8 mouse cellular contexts compared by ENCODE assay signal in genomic region chr10:81363436-81364346, GRCm38 (mm10). TPM values are rescaled to one million over a fixed set of nuclear protein-coding genes. Genes with fewer than 3 reads are reported as not detected.
A peak's percentile ranks its signal among the peaks of the same experiment; 100 is the strongest.
DNase-seq lines count a peak whose midpoint lies in the region; ATAC-seq lines count a peak whose summit lies in the region.

No protein-coding gene starts in this region.

- 9% methylated on average over 52 of the region's 54 CpGs for whole genome bisulfite sequencing in forebrain, embryonic 13.5 days
- 13% methylated on average over 53 of the region's 54 CpGs for WGBS in intestine, embryonic 15.5 days
- 13% methylated on average over 53 of the region's 54 CpGs for WGBS in midbrain, embryonic 14.5 days

- peak overlapping the region; percentile 62 for H3K4me2 ChIP-seq in forebrain, embryonic 13.5 days
- peak overlapping the region; percentile 66 for H3K4me2 ChIP-seq in intestine, embryonic 15.5 days (replicated peaks)
- peak overlapping the region; percentile 53 for H3K4me2 ChIP-seq in midbrain, embryonic 14.5 days (ENCODE audit: low read length)

- DNase-seq in adrenal gland, postnatal 14 days: peak; percentile 63
- DNase-seq in adrenal gland, adult 8-10 months: no peak
- DNase-seq in midbrain, embryonic 14.5 days: peak; percentile 47
- DNase-seq in cerebellum, postnatal 14 days: no peak
- DNase-seq in spleen, postnatal 36 days (ENCODE audit: low spot score in 2 of 2): no peak
- no peak for DNase-seq in right cerebral cortex, postnatal 4 days

- peaks cover 42% of the 10 kb centered on the region for H3K4me1 ChIP-seq in forebrain, embryonic 13.5 days
- peaks cover 59% of the 10 kb centered on the region for H3K4me1 ChIP-seq in intestine, embryonic 15.5 days (replicated peaks)
- peaks cover 25% of the 10 kb centered on the region for H3K4me1 ChIP-seq in midbrain, embryonic 14.5 days (ENCODE audit: control insufficient read depth, insufficient read depth, low read length)

- peak overlapping the region; percentile 57 for H3K9ac ChIP-seq in forebrain, embryonic 13.5 days
- H3K9ac ChIP-seq in intestine, embryonic 15.5 days: peak overlapping the region; percentile 44
- H3K9ac ChIP-seq in midbrain, embryonic 14.5 days (replicated peaks; ENCODE audit: low read length): peak overlapping the region; percentile 37; the same call in 1 of the 2 replicates

- peaks cover 34% of the 10 kb centered on the region for H3K27me3 ChIP-seq in forebrain, embryonic 13.5 days
- peaks cover 10% of the 10 kb centered on the region for H3K27me3 ChIP-seq in intestine, embryonic 15.5 days (replicated peaks)
- H3K27me3 ChIP-seq in midbrain, embryonic 14.5 days (ENCODE audit: control insufficient read depth, insufficient read depth, low read length): peaks cover 14% of the 10 kb centered on the region; the same call in 1 of the 2 replicates

- no peaks in the 10 kb centered on the region for H3K9me3 ChIP-seq in forebrain, embryonic 13.5 days (replicated peaks)
- no peaks in the 10 kb centered on the region for H3K9me3 ChIP-seq in intestine, embryonic 15.5 days
- H3K9me3 ChIP-seq in midbrain, embryonic 14.5 days (ENCODE audit: control insufficient read depth, low read length): no peaks in the 10 kb centered on the region

- peaks cover 30% of the 10 kb centered on the region for H3K36me3 ChIP-seq in forebrain, embryonic 13.5 days (ENCODE audit: poor library complexity, severe bottlenecking)
- H3K36me3 ChIP-seq in intestine, embryonic 15.5 days: peaks cover 24% of the 10 kb centered on the region
- peaks cover 27% of the 10 kb centered on the region for H3K36me3 ChIP-seq in midbrain, embryonic 14.5 days (ENCODE audit: control insufficient read depth, insufficient read depth, low read length)

- peak overlapping the region; percentile 32 for H3K4me3 ChIP-seq in forebrain, embryonic 13.5 days
- H3K4me3 ChIP-seq in intestine, embryonic 15.5 days (replicated peaks): peak overlapping the region; percentile 25
- peak overlapping the region; percentile 23; the same call in 1 of the 2 replicates for H3K4me3 ChIP-seq in midbrain, embryonic 14.5 days (replicated peaks; ENCODE audit: low read depth, low read length)

- H3K27ac ChIP-seq in forebrain, embryonic 13.5 days: no peak overlapping the region
- no peak overlapping the region for H3K27ac ChIP-seq in intestine, embryonic 15.5 days
- H3K27ac ChIP-seq in midbrain, embryonic 14.5 days (replicated peaks; ENCODE audit: low read depth, low read length): no peak overlapping the region

- no peak for ATAC-seq in forebrain, embryonic 13.5 days
- no peak for ATAC-seq in intestine, embryonic 15.5 days
- no peak for ATAC-seq in midbrain, embryonic 14.5 days (ENCODE audit: low FRiP score, low TSS enrichment)

RNA-seq across cellular contexts. Expression of gene 4930404N11Rik, which starts 1.9 kb away (rescaled TPM):
- 2.0 and 2.1 TPM in 2 replicates for total RNA-seq in adrenal gland, postnatal 14 days (2021)
- total RNA-seq in adrenal gland, adult 8-10 months (2022): 1 to 10 TPM; 1.6 to 5.3 (median 2.4) TPM
- polyA plus RNA-seq in forebrain, embryonic 13.5 days (2015; fragmentation: Nextera tagmentation; extraction: Ambion mirVana): 0.44 and 0.45 TPM in 2 replicates
- 1.0 and 2.2 TPM in 2 replicates for polyA plus RNA-seq in intestine, embryonic 15.5 days (2015; fragmentation: Nextera tagmentation; extraction: Ambion mirVana)
- polyA plus RNA-seq in midbrain, embryonic 14.5 days (2014; fragmentation: Nextera tagmentation; extraction: Ambion mirVana): 0.32 and 0.37 TPM in 2 replicates

RNA-seq across cellular contexts. Expression of gene Mfsd12, which starts 6.4 kb away (rescaled TPM):
- 15.2 and 16.3 TPM in 2 replicates for total RNA-seq in adrenal gland, postnatal 14 days (2021)
- total RNA-seq in adrenal gland, adult 8-10 months (2022): 10 to 100 TPM; 18.3 to 25.7 (median 22.0) TPM
- 6.3 and 6.8 TPM in 2 replicates for polyA plus RNA-seq in forebrain, embryonic 13.5 days (2015; fragmentation: Nextera tagmentation; extraction: Ambion mirVana)
- 19.9 and 23.8 TPM in 2 replicates for polyA plus RNA-seq in intestine, embryonic 15.5 days (2015; fragmentation: Nextera tagmentation; extraction: Ambion mirVana)
- polyA plus RNA-seq in midbrain, embryonic 14.5 days (2014; fragmentation: Nextera tagmentation; extraction: Ambion mirVana): 5.9 and 9.2 TPM in 2 replicates

RNA-seq across cellular contexts. Expression of gene Hmg20b, which starts 13.4 kb away (rescaled TPM):
- 83.0 and 90.1 TPM in 2 replicates for total RNA-seq in adrenal gland, postnatal 14 days (2021)
- 100 to 1,000 TPM in 3 of 4 experiments, 10 to 100 TPM in 1; 94.2 to 121 (median 112) TPM for total RNA-seq in adrenal gland, adult 8-10 months (2022)
- polyA plus RNA-seq in forebrain, embryonic 13.5 days (2015; fragmentation: Nextera tagmentation; extraction: Ambion mirVana): 60.6 and 61.1 TPM in 2 replicates
- 71.2 and 71.7 TPM in 2 replicates for polyA plus RNA-seq in intestine, embryonic 15.5 days (2015; fragmentation: Nextera tagmentation; extraction: Ambion mirVana)
- polyA plus RNA-seq in midbrain, embryonic 14.5 days (2014; fragmentation: Nextera tagmentation; extraction: Ambion mirVana): 30.6 and 36.5 TPM in 2 replicates

RNA-seq across cellular contexts. Expression of gene Fzr1, which starts 14.6 kb away (rescaled TPM):
- 40.5 and 43.3 TPM in 2 replicates for total RNA-seq in adrenal gland, postnatal 14 days (2021)
- total RNA-seq in adrenal gland, adult 8-10 months (2022): 10 to 100 TPM; 47.1 to 52.7 (median 49.9) TPM
- 117 and 128 TPM in 2 replicates for polyA plus RNA-seq in forebrain, embryonic 13.5 days (2015; fragmentation: Nextera tagmentation; extraction: Ambion mirVana)
- polyA plus RNA-seq in intestine, embryonic 15.5 days (2015; fragmentation: Nextera tagmentation; extraction: Ambion mirVana): 83.2 and 85.7 TPM in 2 replicates
- 122 and 146 TPM in 2 replicates for polyA plus RNA-seq in midbrain, embryonic 14.5 days (2014; fragmentation: Nextera tagmentation; extraction: Ambion mirVana)

RNA-seq across cellular contexts. Expression of gene Dohh, which starts 20.5 kb away (rescaled TPM):
- total RNA-seq in adrenal gland, postnatal 14 days (2021): 52.6 and 55.6 TPM in 2 replicates
- total RNA-seq in adrenal gland, adult 8-10 months (2022): 10 to 100 TPM; 49.8 to 60.2 (median 55.0) TPM
- 76.7 and 87.3 TPM in 2 replicates for polyA plus RNA-seq in forebrain, embryonic 13.5 days (2015; fragmentation: Nextera tagmentation; extraction: Ambion mirVana)
- polyA plus RNA-seq in intestine, embryonic 15.5 days (2015; fragmentation: Nextera tagmentation; extraction: Ambion mirVana): 89.2 and 100 TPM in 2 replicates
- 59.5 and 79.6 TPM in 2 replicates for polyA plus RNA-seq in midbrain, embryonic 14.5 days (2014; fragmentation: Nextera tagmentation; extraction: Ambion mirVana)

Comparison
In these comparisons a context has a peak if more than half of its experiments do, and no peak if none do; other contexts are left out.
1. DNase-seq: peak in adrenal gland, postnatal 14 days (single experiment) and midbrain, embryonic 14.5 days (single experiment); none in adrenal gland, adult 8-10 months (single experiment), cerebellum, postnatal 14 days (0 of 2), spleen, postnatal 36 days (0 of 2) and right cerebral cortex, postnatal 4 days (single experiment).
2. Peak in every context shown above with its lines, with median percentiles within 50 percentile points of each other: H3K4me2 ChIP-seq, H3K4me3 ChIP-seq and H3K9ac ChIP-seq.